Mouse (Mus musculus): ENCODE data around the gene C1galt1. TPM values are rescaled to one million over a fixed set of nuclear protein-coding genes. Genes with fewer than 3 reads are reported as not detected.

C1galt1 gene
- polyA plus RNA-seq, 1 experiment from 2014 or later, result 5.0 TPM

DNA sequence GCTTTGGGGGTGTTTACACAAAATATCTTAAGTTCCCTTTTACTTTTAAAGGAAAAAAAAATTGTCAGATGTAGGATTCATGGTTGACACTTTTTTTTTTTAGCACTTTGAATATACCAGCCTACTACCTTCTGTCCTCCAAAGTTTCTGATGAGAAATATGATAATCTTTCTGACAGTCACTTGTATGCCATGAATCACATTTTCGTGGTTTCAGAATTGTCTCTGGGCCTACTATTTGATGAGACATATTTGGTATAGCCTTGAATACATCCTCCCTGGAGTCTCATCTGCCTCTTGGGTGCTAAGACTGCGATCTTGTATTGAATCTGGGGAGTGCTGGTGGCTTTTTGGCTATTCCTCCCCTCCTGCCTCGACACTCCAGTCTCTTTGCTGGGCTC lies 8.8 kb downstream of the C1galt1 start:
- WGBS, result 89% methylated on average over 3 of the region's 3 CpGs
- ATAC-seq (ENCODE audit: insufficient read depth, low FRiP score, low TSS enrichment) (no peak), DNase-seq (ENCODE audit: low spot score) (no peak)
- Histone ChIP-seq H3K27me3 (ENCODE audit: control insufficient read depth, insufficient read depth, low read length) (no peaks in the 10 kb centered on the region), H3K9me3 (ENCODE audit: control insufficient read depth, low read length) (no peaks in the 10 kb centered on the region), H3K4me2 (ENCODE audit: low read depth) (no peak overlapping the region), H3K9ac (ENCODE audit: low read length) (no peak overlapping the region), H3K4me1 (ENCODE audit: control insufficient read depth, insufficient read depth, low read length) (no peaks in the 10 kb centered on the region), H3K36me3 (ENCODE audit: control insufficient read depth, insufficient read depth, low read length) (no peaks in the 10 kb centered on the region), H3K4me3 (ENCODE audit: low read depth, low read length) (no peak overlapping the region), H3K27ac (ENCODE audit: low read depth, low read length) (no peak overlapping the region)

DNA sequence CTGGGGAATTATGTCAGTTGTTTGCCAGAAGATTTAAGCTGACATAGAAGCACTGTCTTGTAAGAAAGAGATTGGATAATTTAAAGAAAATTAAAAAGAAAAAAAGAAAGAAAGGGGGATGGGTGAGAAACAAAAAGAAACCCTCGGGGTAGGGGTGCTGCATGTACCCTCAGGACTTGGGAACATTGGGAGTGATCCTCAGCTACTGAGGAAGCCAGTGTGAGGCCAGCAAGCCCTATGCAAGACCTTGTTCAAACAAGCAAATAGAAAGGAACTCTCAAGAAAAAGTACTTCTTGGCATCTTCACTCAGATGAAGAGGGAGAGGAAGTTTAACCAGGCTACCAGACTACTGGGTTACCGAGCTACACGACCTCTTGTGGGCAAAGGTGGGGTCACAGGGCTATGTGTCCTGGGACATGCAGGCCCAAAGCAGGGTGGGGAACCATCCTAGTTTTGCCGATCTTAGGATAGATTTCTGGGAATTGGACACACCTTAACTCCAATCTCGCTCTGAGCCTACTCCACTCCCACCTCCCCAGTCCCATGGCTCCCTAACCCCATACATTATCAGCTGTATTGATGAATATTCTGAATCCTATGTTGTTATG lies 12.1 kb downstream of the C1galt1 start:
- H3K9ac ChIP-seq (ENCODE audit: low read length), result no peak overlapping the region
- DNase-seq (ENCODE audit: low spot score) (no peak), ATAC-seq (ENCODE audit: insufficient read depth, low FRiP score, low TSS enrichment) (no peak)
- no peak overlapping the region for H3K4me3 ChIP-seq (ENCODE audit: low read depth, low read length)
- H3K36me3 ChIP-seq (ENCODE audit: control insufficient read depth, insufficient read depth, low read length), result no peaks in the 10 kb centered on the region; the same call in 1 of the 2 replicates
- H3K4me2 ChIP-seq (ENCODE audit: low read depth), result no peak overlapping the region
- H3K9me3 ChIP-seq (ENCODE audit: control insufficient read depth, low read length), result no peaks in the 10 kb centered on the region
- no peaks in the 10 kb centered on the region for H3K4me1 ChIP-seq (ENCODE audit: control insufficient read depth, insufficient read depth, low read length)
- no peaks in the 10 kb centered on the region for H3K27me3 ChIP-seq (ENCODE audit: control insufficient read depth, insufficient read depth, low read length)
- WGBS, result 87% methylated on average over 5 of the region's 5 CpGs
- H3K27ac ChIP-seq (ENCODE audit: low read depth, low read length), result no peak overlapping the region

DNA sequence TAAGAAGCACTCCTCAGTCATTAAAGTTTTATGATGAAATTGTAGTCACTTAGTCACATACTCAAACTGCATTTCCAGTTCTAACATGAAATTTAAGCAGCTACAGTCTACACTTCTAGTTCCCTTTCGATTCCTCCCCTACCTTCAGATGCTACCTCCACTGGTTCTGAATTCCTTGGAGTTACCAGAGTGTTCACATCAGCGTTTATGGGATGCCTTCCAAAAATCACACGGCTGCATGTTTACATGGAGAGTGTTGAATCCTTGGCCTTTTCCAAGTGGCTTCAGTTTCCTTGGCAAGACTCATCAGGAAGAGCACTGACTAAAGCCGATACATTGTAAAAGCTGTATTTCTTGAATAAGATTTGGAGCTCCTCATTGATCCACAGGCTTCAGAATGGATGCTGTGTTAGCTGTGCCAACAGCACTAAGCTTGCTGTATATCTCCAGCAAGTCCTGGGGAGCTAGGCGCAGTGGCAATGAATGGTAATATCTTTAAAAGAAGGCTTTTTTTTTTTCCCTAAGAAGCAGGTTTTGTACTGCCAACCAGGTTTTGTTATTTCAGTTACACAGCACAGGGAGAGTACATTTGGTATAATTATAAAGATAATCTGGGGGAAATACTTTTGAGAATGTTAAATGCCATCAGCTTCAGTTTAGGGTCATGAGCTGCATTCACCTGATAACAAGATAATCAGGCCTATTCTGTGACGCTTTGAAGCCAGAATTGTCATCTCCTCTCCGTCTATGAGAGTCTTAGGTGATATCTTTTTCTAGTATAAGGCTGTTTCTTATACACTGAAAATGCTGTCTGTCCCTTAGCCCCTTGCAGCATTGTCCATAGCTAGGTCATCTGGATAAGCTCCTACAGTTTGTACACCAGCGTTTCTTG lies 13.0 kb downstream of the C1galt1 start:
- no peak overlapping the region for H3K4me3 ChIP-seq (ENCODE audit: low read depth, low read length)
- no peak overlapping the region for H3K27ac ChIP-seq (ENCODE audit: low read depth, low read length)
- H3K4me1 ChIP-seq (ENCODE audit: control insufficient read depth, insufficient read depth, low read length), result no peaks in the 10 kb centered on the region
- ATAC-seq (ENCODE audit: insufficient read depth, low FRiP score, low TSS enrichment), result no peak
- DNase-seq (ENCODE audit: low spot score), result no peak
- no peaks in the 10 kb centered on the region for H3K9me3 ChIP-seq (ENCODE audit: control insufficient read depth, low read length)
- H3K9ac ChIP-seq (ENCODE audit: low read length), result no peak overlapping the region
- H3K27me3 ChIP-seq (ENCODE audit: control insufficient read depth, insufficient read depth, low read length), result no peaks in the 10 kb centered on the region
- no peak overlapping the region for H3K4me2 ChIP-seq (ENCODE audit: low read depth)
- 93% methylated on average over 8 of the region's 8 CpGs for WGBS
- H3K36me3 ChIP-seq (ENCODE audit: control insufficient read depth, insufficient read depth, low read length), result no peaks in the 10 kb centered on the region; the same call in 1 of the 2 replicates

DNA sequence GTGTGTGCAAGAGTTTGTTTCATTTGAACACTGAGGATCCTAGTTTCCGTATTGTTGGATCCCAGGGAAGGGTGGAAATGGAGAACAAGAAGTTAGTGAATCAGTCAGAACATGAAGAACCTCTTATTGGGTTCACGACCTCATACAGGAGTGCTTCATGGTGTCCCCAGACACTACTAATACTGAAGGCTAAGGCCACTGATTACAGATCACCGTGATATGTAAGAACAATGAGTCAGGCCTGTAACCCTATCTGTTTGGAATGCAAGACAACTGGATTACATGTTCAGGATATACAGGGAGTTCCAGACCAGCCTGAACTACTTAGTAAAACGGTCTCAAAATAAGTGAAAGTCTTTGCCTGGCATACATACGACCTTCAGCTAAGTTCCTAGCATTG lies 13.9 kb downstream of the C1galt1 start:
- no peaks in the 10 kb centered on the region for H3K9me3 ChIP-seq (ENCODE audit: control insufficient read depth, low read length)
- H3K9ac ChIP-seq (ENCODE audit: low read length), result no peak overlapping the region
- no peaks in the 10 kb centered on the region; the same call in 1 of the 2 replicates for H3K36me3 ChIP-seq (ENCODE audit: control insufficient read depth, insufficient read depth, low read length)
- H3K27me3 ChIP-seq (ENCODE audit: control insufficient read depth, insufficient read depth, low read length), result no peaks in the 10 kb centered on the region
- no peak overlapping the region for H3K4me3 ChIP-seq (ENCODE audit: low read depth, low read length)
- H3K27ac ChIP-seq (ENCODE audit: low read depth, low read length), result no peak overlapping the region
- H3K4me1 ChIP-seq (ENCODE audit: control insufficient read depth, insufficient read depth, low read length), result no peaks in the 10 kb centered on the region
- H3K4me2 ChIP-seq (ENCODE audit: low read depth), result no peak overlapping the region
- ATAC-seq (ENCODE audit: insufficient read depth, low FRiP score, low TSS enrichment) (no peak), DNase-seq (ENCODE audit: low spot score) (no peak)
- WGBS, result 85% methylated on average over 5 of the region's 5 CpGs

DNA sequence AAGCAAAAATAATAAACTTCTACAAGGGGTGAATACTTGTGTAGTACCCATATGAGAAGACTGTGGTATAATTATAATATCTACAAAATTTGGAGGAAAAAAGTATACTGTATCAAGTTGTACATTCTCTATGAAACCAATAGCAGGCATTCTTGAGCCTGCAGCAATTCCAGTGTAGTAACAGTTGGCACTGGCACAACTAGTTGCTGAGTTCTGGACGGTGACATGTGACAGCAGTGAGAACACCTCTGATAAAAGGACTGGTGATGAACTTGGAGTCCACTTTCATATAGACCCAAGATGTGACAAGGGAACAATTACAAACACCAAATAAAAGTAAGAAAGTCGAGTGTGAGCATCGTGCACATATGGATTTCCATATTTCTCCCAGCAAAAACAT lies 14.5 kb downstream of the C1galt1 start:
- Histone ChIP-seq H3K27ac (ENCODE audit: low read depth, low read length) (no peak overlapping the region), H3K4me1 (ENCODE audit: control insufficient read depth, insufficient read depth, low read length) (no peaks in the 10 kb centered on the region), H3K36me3 (ENCODE audit: control insufficient read depth, insufficient read depth, low read length) (no peaks in the 10 kb centered on the region; the same call in 1 of the 2 replicates), H3K27me3 (ENCODE audit: control insufficient read depth, insufficient read depth, low read length) (no peaks in the 10 kb centered on the region), H3K9ac (ENCODE audit: low read length) (no peak overlapping the region), H3K4me3 (ENCODE audit: low read depth, low read length) (no peak overlapping the region), H3K9me3 (ENCODE audit: control insufficient read depth, low read length) (no peaks in the 10 kb centered on the region), H3K4me2 (ENCODE audit: low read depth) (no peak overlapping the region)
- WGBS, result 95% methylated on average over 3 of the region's 3 CpGs
- ATAC-seq (ENCODE audit: insufficient read depth, low FRiP score, low TSS enrichment) (no peak), DNase-seq (ENCODE audit: low spot score) (no peak)

DNA sequence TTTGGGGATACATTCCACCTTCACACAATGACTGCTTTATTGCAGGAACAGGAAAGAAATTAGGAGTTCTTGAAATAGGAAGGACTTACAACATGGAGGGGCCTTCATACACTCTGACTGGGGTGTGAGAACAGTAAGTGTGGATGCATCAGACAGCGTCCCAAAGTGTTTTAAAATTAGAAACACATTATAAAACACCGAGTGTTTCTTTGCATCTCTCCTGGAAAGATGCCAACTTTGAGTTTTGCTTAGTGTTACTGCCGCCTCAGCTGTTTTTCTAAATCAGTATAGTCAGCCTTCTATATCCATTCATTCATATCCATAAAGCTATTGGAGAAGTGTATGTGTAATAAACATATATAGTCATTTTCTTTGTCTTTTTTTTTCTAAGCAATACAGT lies 16.4 kb downstream of the C1galt1 start:
- Histone ChIP-seq H3K9ac (ENCODE audit: low read length) (no peak overlapping the region), H3K4me2 (ENCODE audit: low read depth) (no peak overlapping the region), H3K27me3 (ENCODE audit: control insufficient read depth, insufficient read depth, low read length) (no peaks in the 10 kb centered on the region), H3K4me3 (ENCODE audit: low read depth, low read length) (no peak overlapping the region), H3K27ac (ENCODE audit: low read depth, low read length) (no peak overlapping the region), H3K9me3 (ENCODE audit: control insufficient read depth, low read length) (no peaks in the 10 kb centered on the region), H3K36me3 (ENCODE audit: control insufficient read depth, insufficient read depth, low read length) (no peaks in the 10 kb centered on the region; the same call in 1 of the 2 replicates), H3K4me1 (ENCODE audit: control insufficient read depth, insufficient read depth, low read length) (no peaks in the 10 kb centered on the region)
- WGBS, result 85% methylated on average over 3 of the region's 3 CpGs
- DNase-seq (ENCODE audit: low spot score) (no peak), ATAC-seq (ENCODE audit: insufficient read depth, low FRiP score, low TSS enrichment) (no peak)

DNA sequence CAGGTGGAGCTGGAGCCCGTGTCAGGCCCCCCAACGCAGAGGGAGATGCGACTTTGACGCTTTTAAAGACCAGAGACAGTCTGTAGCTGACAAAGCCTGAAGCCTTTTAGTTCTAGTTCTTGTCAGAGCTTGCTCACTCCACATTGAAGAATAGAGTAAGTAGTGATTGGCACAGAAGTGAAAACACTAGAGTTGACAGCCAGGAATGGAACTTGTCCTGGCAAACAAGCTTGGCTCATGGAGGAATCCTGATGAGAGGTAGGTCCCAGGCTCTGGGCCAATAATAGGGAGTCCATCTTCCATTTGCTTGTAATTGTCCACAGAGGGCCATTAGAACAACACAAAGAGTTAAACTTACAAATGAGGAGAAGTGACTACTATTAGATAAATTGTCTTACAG lies 18.7 kb downstream of the C1galt1 start:
- Histone ChIP-seq H3K9ac (ENCODE audit: low read length) (no peak overlapping the region), H3K4me1 (ENCODE audit: control insufficient read depth, insufficient read depth, low read length) (no peaks in the 10 kb centered on the region), H3K4me2 (ENCODE audit: low read depth) (no peak overlapping the region), H3K27me3 (ENCODE audit: control insufficient read depth, insufficient read depth, low read length) (no peaks in the 10 kb centered on the region), H3K9me3 (ENCODE audit: control insufficient read depth, low read length) (no peaks in the 10 kb centered on the region), H3K36me3 (ENCODE audit: control insufficient read depth, insufficient read depth, low read length) (no peaks in the 10 kb centered on the region; the same call in 1 of the 2 replicates), H3K4me3 (ENCODE audit: low read depth, low read length) (no peak overlapping the region), H3K27ac (ENCODE audit: low read depth, low read length) (no peak overlapping the region)
- ATAC-seq (ENCODE audit: insufficient read depth, low FRiP score, low TSS enrichment), result no peak
- WGBS, result 90% methylated on average over 4 of the region's 4 CpGs
- no peak for DNase-seq (ENCODE audit: low spot score)

DNA sequence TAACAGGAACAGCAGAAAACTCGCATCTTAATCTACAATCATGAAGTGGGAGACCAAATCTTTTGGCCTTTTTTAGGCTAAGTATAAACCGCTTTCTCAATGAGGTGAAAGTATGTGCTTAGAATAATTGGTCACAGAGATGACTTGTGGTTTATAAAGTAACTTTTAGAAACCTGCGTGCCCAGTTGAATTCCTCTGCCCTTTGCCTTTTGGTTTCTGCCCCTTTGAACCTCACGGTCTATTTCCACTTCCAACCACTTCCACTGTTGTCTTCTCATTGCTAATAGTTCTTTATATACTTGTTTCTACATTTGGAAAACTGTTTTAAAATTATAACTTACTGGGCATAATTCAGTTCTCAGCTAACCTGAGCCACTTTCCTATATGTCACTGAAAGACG lies 32.2 kb downstream of the C1galt1 start:
- H3K27me3 ChIP-seq (ENCODE audit: control insufficient read depth, insufficient read depth, low read length), result no peaks in the 10 kb centered on the region
- no peak overlapping the region for H3K4me2 ChIP-seq (ENCODE audit: low read depth)
- no peak overlapping the region for H3K9ac ChIP-seq (ENCODE audit: low read length)
- no peak overlapping the region for H3K27ac ChIP-seq (ENCODE audit: low read depth, low read length)
- H3K4me3 ChIP-seq (ENCODE audit: low read depth, low read length), result no peak overlapping the region
- no peaks in the 10 kb centered on the region for H3K4me1 ChIP-seq (ENCODE audit: control insufficient read depth, insufficient read depth, low read length)
- no peaks in the 10 kb centered on the region for H3K36me3 ChIP-seq (ENCODE audit: control insufficient read depth, insufficient read depth, low read length)
- WGBS, result 94% methylated on average over 5 of the region's 5 CpGs
- H3K9me3 ChIP-seq (ENCODE audit: control insufficient read depth, low read length), result no peaks in the 10 kb centered on the region
- DNase-seq (ENCODE audit: low spot score) (no peak), ATAC-seq (ENCODE audit: insufficient read depth, low FRiP score, low TSS enrichment) (no peak)
